Mouse (Mus musculus) forebrain, postnatal 0 days (tissue): ENCODE measurements around the gene Cad. TPM values are rescaled to one million over a fixed set of nuclear protein-coding genes. Genes with fewer than 3 reads are reported as not detected.
A peak's percentile ranks its signal among the peaks of the same experiment; 100 is the strongest.

Source experiments
- ATAC-seq: fragments of 200-750 bp; cut with Nextera tagmentation; 2 replicates; pipeline ENCODE4 v1.8.0; 2017; ENCODE audit warnings: mild to moderate bottlenecking, moderate library complexity
- DNase-seq: peaks from one replicate; pipeline ENCODE4 v3.0.0-alpha.2; 2015
- H3K27ac ChIP-seq: fragments of 300-500 bp; sonication (generic); 2 replicates; pipeline ENCODE4 v1.5.1; 2014; ENCODE audit warnings: low read depth, mild to moderate bottlenecking, antibody characterized with exemption, low read length, moderate library complexity, mixed read lengths
- H3K27me3 ChIP-seq: fragments of 300-500 bp; sonication (generic); 2 replicates; pipeline ENCODE4 v1.6.1; 2014; ENCODE audit warnings: mild to moderate bottlenecking, low read length, mixed read lengths; ENCODE audit not compliant: insufficient read depth
- H3K36me3 ChIP-seq: fragments of 300-500 bp; sonication (generic); 2 replicates; pipeline ENCODE4 v1.6.1; 2014; ENCODE audit warnings: mild to moderate bottlenecking, moderate library complexity; ENCODE audit not compliant: insufficient read depth
- H3K4me1 ChIP-seq: fragments of 300-500 bp; sonication (generic); 2 replicates; pipeline ENCODE4 v1.6.1; 2014; ENCODE audit warnings: antibody characterized with exemption; ENCODE audit not compliant: insufficient read depth
- H3K4me2 ChIP-seq: fragments of 300-500 bp; sonication (generic); 2 replicates; pipeline ENCODE4 v1.6.1; 2014; ENCODE audit warnings: low read depth, mild to moderate bottlenecking, moderate library complexity
- H3K4me3 ChIP-seq: fragments of 300-500 bp; sonication (generic); 2 replicates; pipeline ENCODE4 v1.5.1; 2014; ENCODE audit warnings: low read depth, low read length, mixed read lengths
- H3K9ac ChIP-seq: fragments of 300-500 bp; sonication (generic); 2 replicates; pipeline ENCODE4 v1.6.1; 2014; ENCODE audit warnings: mild to moderate bottlenecking
- H3K9me3 ChIP-seq: fragments of 300-500 bp; sonication (generic); 2 replicates; pipeline ENCODE4 v1.6.1; 2016; ENCODE audit warnings: low read length
- CTCF ChIP-seq: sonication (generic); IDR thresholded peaks from 2 replicates; pipeline ENCODE4 v1.5.1; 2016; ENCODE audit warnings: antibody characterized with exemption, control low read depth, low read depth
- WGBS: fragments of 180-500 bp; shearing (Covaris S2); extraction: QIAGEN DNeasy Blood & Tissue Kit; methylation state at CpG from one replicate; pipeline ENCODE4 v1.1.7; 2014; 5-methylcytosine and 5-hydroxymethylcytosine counted together
- polyA plus RNA-seq: library from polyadenylated mRNA; unstranded; fragments of >200 nt; fragmentation: Nextera tagmentation; extraction: Ambion mirVana; gene quantifications from 2 replicates; pipeline ENCODE4 v1.2.1, GENCODE M21; 2015
- total RNA-seq: library from RNA; depleted of rRNA; stranded (reverse); fragments of >200 nt; gene quantifications from 2 replicates; pipeline ENCODE4 v1.2.3, GENCODE M21; 2014; rRNA removed

Gene Cad
- total and polyA plus RNA-seq, 2 experiments from 2014 or later, result 6.4 to 28.7 TPM

GRCm38 (mm10) chr5:31108000-31108490 is 53.5 kb downstream of the Cad start, which contains the start of gene Slc30a3:
Slc30a3 (minus strand) TSS chr5:31108237.
- Histone ChIP-seq H3K27ac (no peak within 1 kb of the TSS), H3K4me2 (no peak within 1 kb of the TSS), H3K4me3 (no peak within 1 kb of the TSS), H3K27me3 (no peaks in the 10 kb centered on the region), H3K9me3 (no peaks in the 10 kb centered on the region), H3K4me1 (no peaks in the 10 kb centered on the region), H3K9ac (no peak within 1 kb of the TSS), H3K36me3 (no peaks in the 10 kb centered on the region)
- WGBS, result 92% methylated on average over 18 of the region's 18 CpGs
- DNase-seq, result no peak
- no peak for TF ChIP-seq CTCF
- no peak for ATAC-seq

GRCm38 (mm10) chr5:31110781-31111180 is 56.2 kb downstream of the Cad start:
- Histone ChIP-seq H3K27ac (no peak overlapping the region), H3K27me3 (no peaks in the 10 kb centered on the region), H3K4me2 (no peak overlapping the region), H3K4me3 (no peak overlapping the region), H3K36me3 (no peaks in the 10 kb centered on the region), H3K4me1 (no peaks in the 10 kb centered on the region), H3K9me3 (no peaks in the 10 kb centered on the region), H3K9ac (no peak overlapping the region)
- peak; percentile 57 for TF ChIP-seq CTCF
- ATAC-seq (no peak), DNase-seq (no peak)
- WGBS, result 36% methylated on average over 7 of the region's 7 CpGs

- no peak for ATAC-seq
- no peaks in the 10 kb centered on the region for H3K4me1 ChIP-seq
- no peak within 1 kb of the TSS for H3K4me2 ChIP-seq
- no peaks in the 10 kb centered on the region; the same call in 1 of the 2 replicates for H3K27me3 ChIP-seq
- no peaks in the 10 kb centered on the region for H3K36me3 ChIP-seq
- no peak within 1 kb of the TSS for H3K4me3 ChIP-seq
- 59% methylated on average over 3 of the region's 3 CpGs for WGBS
- DNase-seq, result no peak
- TF ChIP-seq CTCF, result no peak
- H3K27ac ChIP-seq, result no peak within 1 kb of the TSS
- no peak within 1 kb of the TSS for H3K9ac ChIP-seq
- no peaks in the 10 kb centered on the region for H3K9me3 ChIP-seq
Measured at GRCm38 (mm10) chr5:31116354-31116753, 61.8 kb downstream of the Cad start, which contains the start of gene Trim54. Trim54 (plus strand) TSS chr5:31116712.

GRCm38 (mm10) chr5:31116912-31117311 is 62.3 kb downstream of the Cad start:
- no peak for ATAC-seq
- no peaks in the 10 kb centered on the region for H3K36me3 ChIP-seq
- no peak overlapping the region for H3K4me2 ChIP-seq
- no peak overlapping the region for H3K9ac ChIP-seq
- TF ChIP-seq CTCF, result no peak
- H3K9me3 ChIP-seq, result no peaks in the 10 kb centered on the region
- no peak overlapping the region for H3K4me3 ChIP-seq
- no peak overlapping the region for H3K27ac ChIP-seq
- DNase-seq, result no peak
- no peaks in the 10 kb centered on the region for H3K4me1 ChIP-seq
- no peaks in the 10 kb centered on the region; the same call in 1 of the 2 replicates for H3K27me3 ChIP-seq
- 36% methylated on average over 10 of the region's 10 CpGs for WGBS

- H3K9ac ChIP-seq, result no peak overlapping the region
- no peak for DNase-seq
- H3K36me3 ChIP-seq, result no peaks in the 10 kb centered on the region
Measured at GRCm38 (mm10) chr5:31121111-31121510, 66.5 kb downstream of the Cad start.

GRCm38 (mm10) chr5:31123481-31123880 is 68.9 kb downstream of the Cad start:
- H3K4me2 ChIP-seq, result no peak overlapping the region
- ATAC-seq (no peak), DNase-seq (no peak)
- H3K4me3 ChIP-seq, result no peak overlapping the region
- TF ChIP-seq CTCF, result no peak
- H3K9ac ChIP-seq, result no peak overlapping the region
- no peak overlapping the region for H3K27ac ChIP-seq
- H3K36me3 ChIP-seq, result no peaks in the 10 kb centered on the region
- H3K4me1 ChIP-seq, result no peaks in the 10 kb centered on the region
- H3K9me3 ChIP-seq, result no peaks in the 10 kb centered on the region
- 41% methylated on average over 2 of the region's 2 CpGs for WGBS
- H3K27me3 ChIP-seq, result no peaks in the 10 kb centered on the region

More at GRCm38 (mm10) chr5:31121111-31121510, 66.5 kb downstream of the Cad start:
- peak; percentile 27; the same call in 1 of the 2 replicates for ATAC-seq
- Histone ChIP-seq H3K4me3 (no peak overlapping the region), H3K27ac (no peak overlapping the region), H3K4me1 (no peaks in the 10 kb centered on the region), H3K27me3 (no peaks in the 10 kb centered on the region; the same call in 1 of the 2 replicates), H3K9me3 (no peaks in the 10 kb centered on the region), H3K4me2 (no peak overlapping the region)
- no peak for TF ChIP-seq CTCF
- whole genome bisulfite sequencing, result 82% methylated on average over 8 of the region's 8 CpGs

- Histone ChIP-seq H3K4me3 (no peak overlapping the region), H3K4me1 (no peaks in the 10 kb centered on the region), H3K27ac (no peak overlapping the region), H3K9me3 (no peaks in the 10 kb centered on the region), H3K4me2 (no peak overlapping the region), H3K36me3 (no peaks in the 10 kb centered on the region), H3K9ac (no peak overlapping the region), H3K27me3 (no peaks in the 10 kb centered on the region)
- ATAC-seq (no peak), DNase-seq (no peak)
- WGBS, result 38% methylated on average over 5 of the region's 5 CpGs
- TF ChIP-seq CTCF, result no peak
Measured at GRCm38 (mm10) chr5:31126050-31126449, 71.5 kb downstream of the Cad start.

Other genes with a start within 250 kb of the Cad start
- gene Mapre3, start 240.1 kb upstream of the Cad start, total RNA-seq, result 48.2 and 55.0 TPM in 2 replicates
- 113 and 141 TPM in 2 replicates for gene Mapre3, start 240.1 kb upstream of the Cad start, polyA plus RNA-seq
- 51.2 and 61.4 TPM in 2 replicates for gene Tmem214, start 186.8 kb upstream of the Cad start, total RNA-seq
- 41.7 and 49.2 TPM in 2 replicates for gene Tmem214, start 186.8 kb upstream of the Cad start, polyA plus RNA-seq
- gene Agbl5, start 166.1 kb upstream of the Cad start, total RNA-seq, result 36.6 and 52.2 TPM in 2 replicates
- 15.3 and 21.5 TPM in 2 replicates for gene Agbl5, start 166.1 kb upstream of the Cad start, polyA plus RNA-seq
- 116 and 130 TPM in 2 replicates for gene Ost4, start 147.0 kb upstream of the Cad start, total RNA-seq
- 190 and 236 TPM in 2 replicates for gene Ost4, start 147.0 kb upstream of the Cad start, polyA plus RNA-seq
- gene Emilin1, start 141.4 kb upstream of the Cad start, total RNA-seq, result 10.0 and 11.3 TPM in 2 replicates
- 9.6 and 10.0 TPM in 2 replicates for gene Emilin1, start 141.4 kb upstream of the Cad start, polyA plus RNA-seq
- 4.5 and 5.3 TPM in 2 replicates for gene Khk, start 133.3 kb upstream of the Cad start, total RNA-seq
- gene Khk, start 133.3 kb upstream of the Cad start, polyA plus RNA-seq, result 11.7 and 13.2 TPM in 2 replicates
- 67.3 and 82.1 TPM in 2 replicates for gene Cgref1, start 109.2 kb upstream of the Cad start, total RNA-seq
- gene Cgref1, start 109.2 kb upstream of the Cad start, polyA plus RNA-seq, result 61.0 and 63.5 TPM in 2 replicates
- 23.7 and 42.7 TPM in 2 replicates for gene Preb, start 94.4 kb upstream of the Cad start, total RNA-seq
- 65.1 and 77.0 TPM in 2 replicates for gene Preb, start 94.4 kb upstream of the Cad start, polyA plus RNA-seq
- gene Tcf23, start 86.1 kb upstream of the Cad start, total RNA-seq, result not detected in 2 replicates
- gene Tcf23, start 86.1 kb upstream of the Cad start, polyA plus RNA-seq, result not detected in 2 replicates
- 152 and 167 TPM in 2 replicates for gene Atraid, start 6.5 kb upstream of the Cad start, total RNA-seq
- 243 and 257 TPM in 2 replicates for gene Atraid, start 6.5 kb upstream of the Cad start, polyA plus RNA-seq
- 23.1 and 28.3 TPM in 2 replicates for gene Slc5a6, start 5.9 kb upstream of the Cad start, total RNA-seq
- gene Slc5a6, start 5.9 kb upstream of the Cad start, polyA plus RNA-seq, result 17.3 and 22.2 TPM in 2 replicates
- gene Dnajc5g, start 51.5 kb downstream of the Cad start, total RNA-seq, result not detected in 2 replicates
- gene Dnajc5g, start 51.5 kb downstream of the Cad start, polyA plus RNA-seq, result not detected in 2 replicates
- 2.5 and 2.8 TPM in 2 replicates for gene Slc30a3, start 53.5 kb downstream of the Cad start, total RNA-seq
- 3.5 and 4.5 TPM in 2 replicates for gene Slc30a3, start 53.5 kb downstream of the Cad start, polyA plus RNA-seq
- gene Trim54, start 61.9 kb downstream of the Cad start, total RNA-seq, result not detected in 2 replicates
- not detected in 2 replicates for gene Trim54, start 61.9 kb downstream of the Cad start, polyA plus RNA-seq
- not detected in 2 replicates for gene Ucn, start 84.0 kb downstream of the Cad start, total RNA-seq
- gene Ucn, start 84.0 kb downstream of the Cad start, polyA plus RNA-seq, result not detected in 2 replicates
- gene Mpv17, start 99.5 kb downstream of the Cad start, total RNA-seq, result 40.0 and 51.5 TPM in 2 replicates
- 27.4 and 38.7 TPM in 2 replicates for gene Mpv17, start 99.5 kb downstream of the Cad start, polyA plus RNA-seq
- 6.4 and 9.3 TPM in 2 replicates for gene Gm29609, start 125.1 kb downstream of the Cad start, total RNA-seq
- 1.4 and 2.1 TPM in 2 replicates for gene Gm29609, start 125.1 kb downstream of the Cad start, polyA plus RNA-seq
- 36.8 and 49.8 TPM in 2 replicates for gene Gtf3c2, start 125.4 kb downstream of the Cad start, total RNA-seq
- gene Gtf3c2, start 125.4 kb downstream of the Cad start, polyA plus RNA-seq, result 36.2 and 52.9 TPM in 2 replicates
- gene Snx17, start 138.4 kb downstream of the Cad start, total RNA-seq, result 91.6 and 104 TPM in 2 replicates
- gene Snx17, start 138.4 kb downstream of the Cad start, polyA plus RNA-seq, result 96.9 and 108 TPM in 2 replicates
- 45.3 and 70.8 TPM in 2 replicates for gene Eif2b4, start 138.7 kb downstream of the Cad start, total RNA-seq
- 76.6 and 95.3 TPM in 2 replicates for gene Eif2b4, start 138.7 kb downstream of the Cad start, polyA plus RNA-seq
- 6.7 and 10.9 TPM in 2 replicates for gene Zfp513, start 147.5 kb downstream of the Cad start, total RNA-seq
- gene Zfp513, start 147.5 kb downstream of the Cad start, polyA plus RNA-seq, result 10.8 and 11.8 TPM in 2 replicates
- 93.4 and 102 TPM in 2 replicates for gene Ppm1g, start 165.9 kb downstream of the Cad start, total RNA-seq
- gene Ppm1g, start 165.9 kb downstream of the Cad start, polyA plus RNA-seq, result 156 and 175 TPM in 2 replicates
- 106 and 132 TPM in 2 replicates for gene Nrbp1, start 186.1 kb downstream of the Cad start, total RNA-seq
- gene Nrbp1, start 186.1 kb downstream of the Cad start, polyA plus RNA-seq, result 127 and 133 TPM in 2 replicates
- 0.62 and 0.92 TPM in 2 replicates for gene Gm9970, start 186.5 kb downstream of the Cad start, total RNA-seq
- 0.29 and 0.51 TPM in 2 replicates for gene Gm9970, start 186.5 kb downstream of the Cad start, polyA plus RNA-seq
- 2.6 and 8.6 TPM in 2 replicates for gene Krtcap3, start 196.9 kb downstream of the Cad start, total RNA-seq
- 2.2 and 2.5 TPM in 2 replicates for gene Krtcap3, start 196.9 kb downstream of the Cad start, polyA plus RNA-seq
- gene Ift172, start 236.3 kb downstream of the Cad start, total RNA-seq, result 31.1 and 42.6 TPM in 2 replicates
- gene Ift172, start 236.3 kb downstream of the Cad start, polyA plus RNA-seq, result 9.9 and 12.8 TPM in 2 replicates
- gene Fndc4, start 241.3 kb downstream of the Cad start, total RNA-seq, result 156 and 201 TPM in 2 replicates
- gene Fndc4, start 241.3 kb downstream of the Cad start, polyA plus RNA-seq, result 108 and 111 TPM in 2 replicates
- 0.05 and 1.5 TPM in 2 replicates for gene Gckr, start 242.7 kb downstream of the Cad start, total RNA-seq
- gene Gckr, start 242.7 kb downstream of the Cad start, polyA plus RNA-seq, result 0.23 and 0.54 TPM in 2 replicates